Mouse (Mus musculus): Measurements from ENCODE around the gene Pdzd4.

The Pdzd4 gene

DNA sequence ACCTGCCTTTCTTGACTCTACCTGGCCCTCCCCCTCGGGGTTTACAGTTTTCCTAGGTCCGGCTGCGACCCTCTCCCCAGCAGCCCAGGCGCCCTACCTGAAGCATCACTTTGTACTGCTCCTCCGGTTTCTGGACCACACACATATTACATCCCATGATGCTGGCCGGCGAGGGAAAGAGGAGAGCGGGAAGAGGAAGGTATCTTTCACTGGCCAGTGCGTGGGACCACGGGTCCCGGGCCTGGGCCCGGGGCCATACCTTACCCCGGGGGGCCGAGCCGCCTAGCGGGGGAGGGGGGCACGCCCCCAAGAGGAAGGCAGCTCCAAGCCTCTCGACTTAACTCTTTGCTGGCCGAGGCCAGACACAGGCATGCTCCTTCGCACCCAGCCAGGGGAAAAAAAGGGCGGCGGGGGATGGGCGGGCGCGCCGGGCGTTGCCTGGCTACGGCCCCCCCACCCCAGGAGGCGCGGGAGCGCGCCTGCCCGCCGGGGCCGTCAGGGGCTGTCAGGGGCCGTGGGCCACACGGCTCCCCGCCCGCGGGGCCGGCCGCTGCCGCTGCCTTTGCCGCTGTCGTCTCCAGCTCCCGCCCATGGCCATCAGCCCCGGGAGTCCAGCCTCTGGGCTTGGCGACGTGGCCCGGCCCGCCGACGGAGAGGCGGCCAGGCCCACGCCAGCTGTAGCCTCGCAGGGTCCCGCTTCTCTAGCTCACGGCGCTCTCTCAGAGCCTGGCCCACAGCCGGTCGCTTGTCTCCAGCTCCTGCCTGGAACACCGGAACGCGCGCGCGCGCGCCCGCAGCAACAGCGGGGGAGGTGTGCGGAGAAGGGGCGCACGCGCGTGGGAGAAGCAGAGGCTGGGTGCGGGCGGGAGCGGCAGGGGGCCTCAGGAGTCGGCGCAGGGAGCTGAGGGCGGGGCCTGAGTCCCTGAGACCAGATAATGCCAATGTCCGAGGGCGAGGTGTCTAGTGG lies at the start of gene Pdzd4:
TSS of gene Pdzd4 (minus strand) at position 785 of the 967 bp plus-strand sequence.
- peak; percentile 58 for DNase-seq (ENCODE audit: low read depth, low spot score)

DNA sequence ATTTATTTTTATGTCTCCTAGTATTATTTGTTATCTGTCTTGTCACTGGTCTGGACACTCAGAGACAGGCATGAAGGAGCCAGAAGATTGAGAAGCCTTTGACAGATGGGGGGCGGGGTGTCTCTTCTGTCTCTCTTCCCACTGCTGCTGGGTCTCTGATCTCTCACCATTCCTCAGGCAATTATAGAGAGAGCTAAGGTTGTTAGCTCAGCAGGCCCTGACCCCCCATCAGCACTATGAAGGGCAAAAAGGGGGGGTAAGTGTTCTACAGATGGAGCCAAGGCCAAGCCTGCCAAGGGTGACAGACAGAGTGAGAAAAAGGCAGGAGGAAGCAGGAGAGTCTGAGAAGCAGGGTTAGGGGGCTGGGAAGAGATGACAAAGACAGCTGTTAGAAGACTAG lies 47.2 kb upstream of the Pdzd4 start:
- DNase-seq (ENCODE audit: low read depth, low spot score) = no peak

- DNase-seq (ENCODE audit: low read depth, low spot score) = no peak
Observed at GRCm38 (mm10) chrX:73871474-73871873, 46.7 kb upstream of the Pdzd4 start.

- DNase-seq (ENCODE audit: low read depth, low spot score) = peak; percentile 19
Observed at GRCm38 (mm10) chrX:73869334-73869733, 44.6 kb upstream of the Pdzd4 start.

DNA sequence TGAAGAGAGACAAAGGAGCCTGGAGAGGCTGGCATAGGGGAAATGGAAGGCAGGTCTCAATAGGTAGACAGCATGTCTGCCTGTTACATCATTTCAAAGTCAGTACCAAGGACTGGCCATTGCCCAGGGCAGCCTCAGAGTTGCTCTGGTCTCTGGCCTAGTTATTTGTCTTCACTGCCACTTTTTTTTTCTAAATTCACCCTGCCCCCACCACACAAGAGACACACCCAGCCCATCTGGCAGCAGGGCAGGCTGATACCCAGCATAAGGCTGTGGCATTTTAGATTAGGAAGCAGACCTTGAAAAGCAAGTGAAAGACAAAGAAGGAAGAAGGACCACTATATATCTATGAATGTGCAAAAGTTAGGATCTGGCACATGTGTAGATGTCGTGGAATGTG lies 43.1 kb upstream of the Pdzd4 start:
- DNase-seq (ENCODE audit: low read depth, low spot score) = no peak

DNA sequence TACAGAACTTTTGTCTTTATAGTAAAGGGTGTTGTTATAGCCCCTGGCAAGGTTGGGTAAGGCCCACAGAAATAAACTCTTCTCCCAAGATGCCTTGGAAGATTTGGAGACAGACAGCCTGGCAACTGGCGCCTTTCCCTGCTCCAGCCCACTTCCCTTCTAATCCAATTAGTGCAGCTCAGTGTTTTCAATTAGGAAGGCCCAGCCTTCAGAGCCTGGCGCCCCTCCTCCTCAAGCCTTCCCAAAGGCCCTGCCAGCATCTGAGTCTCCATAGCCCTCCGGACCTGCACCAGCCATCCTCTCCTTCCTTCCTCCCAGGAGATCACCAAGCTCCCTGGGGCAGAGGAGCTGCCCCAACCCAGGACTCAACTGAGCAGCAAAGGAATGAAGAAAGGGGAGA lies 42.5 kb upstream of the Pdzd4 start:
- no peak for DNase-seq (ENCODE audit: low read depth, low spot score)

- DNase-seq (ENCODE audit: low read depth, low spot score) = no peak
Observed at GRCm38 (mm10) chrX:73864692-73865091, 39.9 kb upstream of the Pdzd4 start.

GRCm38 (mm10) chrX:73855087-73855408 lies 30.3 kb upstream of the Pdzd4 start:
- no peak for DNase-seq (ENCODE audit: low read depth, low spot score)

DNA sequence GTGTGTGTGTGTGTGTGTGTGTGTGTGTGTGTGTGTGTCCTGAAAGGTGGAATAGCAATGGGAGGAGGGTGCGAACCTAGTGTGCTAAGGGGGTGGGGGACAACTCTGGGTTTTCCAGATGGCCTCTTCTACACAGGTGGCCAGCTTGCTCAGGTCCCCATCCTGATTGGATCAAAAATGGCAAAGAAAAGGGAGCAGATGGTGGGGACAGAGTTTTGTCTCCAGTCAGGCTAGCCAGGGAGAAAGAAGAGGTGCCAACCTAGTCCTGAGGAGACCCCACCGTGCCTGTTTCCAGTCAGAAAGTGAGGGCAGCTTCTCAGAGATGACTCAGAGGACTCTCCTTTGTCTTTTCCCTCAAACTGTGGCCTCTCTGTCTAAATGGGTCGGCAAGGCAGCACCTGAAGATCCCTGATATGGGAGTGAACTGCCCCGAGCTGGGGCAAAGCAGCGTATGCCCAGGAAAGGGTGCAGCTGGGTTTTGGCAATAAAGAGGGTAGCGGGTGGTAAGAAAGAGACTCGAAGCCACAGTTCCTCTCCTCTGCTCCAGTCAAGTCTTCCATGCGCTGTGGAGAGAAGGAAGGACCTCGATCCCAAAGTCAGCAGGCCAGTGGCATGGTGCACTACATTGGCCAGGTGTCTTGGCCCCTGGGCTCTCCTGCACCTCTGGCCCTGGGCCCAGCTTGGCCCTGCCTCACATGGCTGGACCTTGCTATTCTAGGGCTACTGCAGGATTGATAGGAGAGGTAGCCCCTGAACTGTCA lies 29.7 kb upstream of the Pdzd4 start:
- DNase-seq (ENCODE audit: low read depth, low spot score) = no peak

- no peak for DNase-seq (ENCODE audit: low read depth, low spot score)
Observed at GRCm38 (mm10) chrX:73836691-73837090, 11.9 kb upstream of the Pdzd4 start.

DNA sequence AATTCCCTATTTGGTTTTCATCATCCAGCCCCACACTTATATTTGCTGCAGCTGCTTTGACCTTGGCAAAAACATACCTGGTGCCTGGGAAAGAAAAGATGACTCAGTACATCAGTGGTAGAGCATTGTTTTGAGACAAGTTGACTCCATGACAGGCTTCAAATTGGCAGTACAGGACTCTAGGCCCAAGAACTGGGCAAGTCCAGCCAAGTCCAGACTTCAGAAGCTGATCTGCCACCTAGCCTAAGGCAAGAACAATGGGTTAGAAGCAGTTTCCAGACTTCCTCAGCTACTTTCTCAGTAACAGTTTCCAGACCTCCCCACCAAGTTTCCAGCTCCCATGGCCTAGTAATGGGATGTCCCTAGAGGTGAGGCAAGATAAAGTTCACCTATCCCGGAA lies 11.0 kb upstream of the Pdzd4 start:
- DNase-seq (ENCODE audit: low read depth, low spot score) = no peak

DNA sequence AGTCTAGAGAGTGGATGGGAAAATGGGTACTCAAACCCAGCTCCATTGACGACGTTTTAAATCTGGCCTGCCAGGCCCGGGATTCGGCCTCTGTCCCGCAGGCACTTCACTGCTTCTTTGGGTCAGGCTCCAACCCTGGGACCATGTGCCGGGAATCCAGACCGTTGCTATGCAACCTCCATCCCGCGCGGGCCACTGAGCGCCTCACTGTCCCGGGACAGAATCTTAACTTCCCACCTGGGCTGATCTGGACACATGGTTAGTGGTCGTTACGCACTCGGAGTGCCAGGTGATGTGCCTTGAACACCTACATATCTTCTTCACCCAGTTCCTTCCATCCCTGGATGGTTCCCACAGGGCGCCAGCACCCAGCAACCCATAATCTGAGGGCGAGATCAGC lies 1.0 kb downstream of the Pdzd4 start:
- DNase-seq (ENCODE audit: low read depth, low spot score) = no peak

DNA sequence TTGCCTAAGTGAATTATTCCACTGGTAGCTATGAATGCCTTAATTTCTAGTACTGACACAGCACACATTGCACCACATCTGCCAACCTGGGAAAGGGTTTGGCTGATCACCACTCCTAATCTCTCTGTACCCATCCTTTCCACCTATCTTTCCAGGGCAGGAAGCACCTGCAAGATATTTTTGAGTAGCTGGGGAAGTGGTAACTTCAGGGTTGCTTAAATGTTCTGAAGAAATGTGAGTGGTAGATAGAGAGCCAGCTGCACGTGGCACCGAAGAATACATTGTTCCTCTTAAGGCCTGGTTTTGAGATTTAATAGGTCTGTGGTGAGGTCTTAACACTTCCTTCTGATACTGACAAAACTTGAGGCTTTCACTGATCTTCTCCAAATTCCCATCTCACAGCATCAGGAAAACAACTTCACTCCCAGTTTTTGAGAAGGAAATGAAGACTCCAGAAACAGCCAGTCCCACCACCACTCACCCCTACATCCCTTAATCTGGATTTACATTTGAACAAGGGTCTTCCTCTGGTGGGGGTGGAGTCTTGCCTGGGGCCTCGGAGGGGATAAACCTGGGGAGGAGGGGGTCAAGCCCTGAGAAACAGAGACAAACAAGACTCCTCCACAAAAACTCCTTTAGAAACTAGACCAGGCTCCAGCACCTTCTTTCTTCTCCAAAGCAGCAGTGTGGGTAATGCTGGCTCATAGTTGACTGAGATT lies 8.0 kb downstream of the Pdzd4 start:
- no peak for DNase-seq (ENCODE audit: low read depth, low spot score)

DNA sequence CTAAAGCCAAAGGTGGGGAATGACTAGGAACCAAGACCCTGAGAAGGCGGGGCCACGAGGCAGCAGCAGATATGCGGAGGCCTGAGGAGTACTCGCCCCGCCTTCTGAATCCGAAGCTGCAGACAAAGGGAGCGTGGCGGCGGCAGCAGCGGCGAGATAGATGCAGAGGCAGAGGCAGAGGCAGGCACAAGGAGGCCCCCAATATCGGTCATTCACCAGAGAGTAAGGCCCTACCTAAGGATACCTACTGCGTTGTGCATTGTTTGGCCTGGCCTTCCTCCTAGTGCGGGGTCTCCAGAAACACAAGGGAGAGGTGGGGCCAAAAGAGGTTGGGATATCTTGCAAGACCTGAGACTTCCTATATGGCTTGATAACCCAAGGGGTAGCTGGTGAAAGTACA lies 9.7 kb downstream of the Pdzd4 start:
- DNase-seq (ENCODE audit: low read depth, low spot score) = no peak

DNA sequence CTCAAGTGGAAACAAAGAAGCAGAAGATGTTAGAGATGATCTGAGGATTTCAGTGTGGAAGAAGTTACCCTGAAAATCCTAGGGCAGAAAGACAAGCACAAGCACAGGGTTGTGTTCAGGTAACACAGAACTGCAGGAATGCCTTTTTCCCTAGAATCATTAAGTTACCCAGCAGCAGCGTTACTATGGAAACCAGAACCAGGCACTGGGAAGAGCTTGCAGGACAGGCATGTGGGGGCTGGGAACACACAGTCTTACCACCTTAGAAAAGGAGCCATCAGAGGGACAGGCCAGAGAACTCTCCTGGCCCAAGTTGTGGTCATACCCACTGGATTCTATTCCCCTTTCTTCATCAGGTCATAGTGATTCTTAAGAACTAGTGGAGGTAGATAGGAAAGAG lies 19.0 kb downstream of the Pdzd4 start:
- no peak for DNase-seq (ENCODE audit: low read depth, low spot score)

DNA sequence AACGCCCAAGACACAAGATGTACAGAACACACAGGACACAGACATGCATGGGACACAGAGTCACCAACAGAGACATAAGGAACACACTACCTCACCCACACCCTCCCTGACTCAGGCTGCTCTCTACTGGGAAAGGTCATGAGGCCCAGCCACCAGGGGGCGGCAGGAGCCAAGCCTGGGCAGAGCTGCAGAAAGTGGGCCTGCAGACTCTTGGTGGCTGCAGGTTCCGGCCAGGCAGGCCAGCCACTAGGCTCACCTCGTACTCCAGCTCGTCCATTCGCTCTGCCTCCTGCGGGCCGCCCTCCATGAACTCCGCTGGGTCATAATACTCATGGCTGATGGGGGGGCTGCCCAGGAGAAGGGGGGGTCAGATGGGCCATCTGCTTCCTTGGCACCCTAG lies 26.3 kb downstream of the Pdzd4 start:
- peak; percentile 84 for DNase-seq (ENCODE audit: low read depth, low spot score)

DNA sequence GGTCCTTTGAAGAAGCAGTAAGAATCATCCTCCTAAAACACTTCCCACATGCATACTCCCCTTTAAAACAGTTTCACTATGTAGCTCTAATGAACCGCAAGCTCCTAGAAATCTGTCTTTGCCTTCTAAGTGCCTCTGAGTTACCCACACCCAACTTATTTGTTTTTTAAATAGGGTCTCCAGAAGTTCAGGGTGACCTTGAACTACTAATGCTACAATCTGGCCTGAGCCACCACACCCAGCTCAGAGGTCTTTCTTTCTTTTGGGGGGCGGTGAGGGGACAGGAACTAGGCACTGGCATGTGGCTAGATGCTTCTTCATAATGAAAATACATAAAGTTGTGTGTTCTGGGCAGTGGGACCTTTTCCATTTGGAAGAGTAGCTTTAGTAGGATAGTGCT lies 27.3 kb downstream of the Pdzd4 start:
- DNase-seq (ENCODE audit: low read depth, low spot score) = no peak

GRCm38 (mm10) chrX:73793505-73793904 lies 31.3 kb downstream of the Pdzd4 start:
- DNase-seq (ENCODE audit: low read depth, low spot score) = no peak

DNA sequence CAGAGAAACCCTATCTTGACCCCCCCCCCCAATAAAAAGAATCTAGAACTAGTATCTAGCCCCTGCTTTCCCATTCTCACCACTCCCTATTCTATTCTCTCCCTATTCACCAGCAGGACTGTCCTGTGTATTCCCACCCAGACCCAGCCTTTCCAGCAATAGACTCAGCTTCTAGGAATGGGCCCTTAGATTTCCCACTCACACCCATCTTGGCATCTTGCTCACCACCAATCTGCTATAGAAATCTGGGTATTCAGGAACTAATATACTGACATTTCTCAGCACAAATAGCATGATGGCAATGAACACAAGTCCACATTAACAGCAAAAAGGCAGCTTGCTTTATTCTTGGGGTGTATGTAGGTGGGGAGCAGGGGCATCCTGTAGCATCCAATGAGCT lies 31.7 kb downstream of the Pdzd4 start:
- DNase-seq (ENCODE audit: low read depth, low spot score) = no peak

GRCm38 (mm10) chrX:73788501-73788900 lies 36.3 kb downstream of the Pdzd4 start:
- no peak for DNase-seq (ENCODE audit: low read depth, low spot score)

DNA sequence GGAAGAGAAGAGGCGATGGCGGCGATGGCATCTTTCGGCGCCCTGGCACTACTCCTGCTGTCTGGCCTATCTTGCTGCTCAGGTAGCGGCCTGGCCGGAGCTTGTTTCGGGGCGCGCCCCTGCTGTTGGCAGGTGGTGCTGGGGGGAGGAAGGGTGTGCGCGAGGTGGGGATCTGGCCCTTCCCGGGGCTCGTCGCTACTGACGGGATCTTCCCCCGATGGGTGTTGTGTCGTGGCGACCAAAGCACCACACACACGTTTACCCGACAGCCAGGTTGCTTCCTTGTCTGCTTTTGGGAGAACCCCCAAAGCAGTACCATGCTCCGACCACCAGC lies 37.6 kb downstream of the Pdzd4 start:
- DNase-seq (ENCODE audit: low read depth, low spot score) = no peak
